Mouse (Mus musculus): Measurements from ENCODE around the gene Ctsf. TPM values are rescaled to one million over a fixed set of nuclear protein-coding genes. Genes with fewer than 3 reads are reported as not detected.
"Not testable (repeated sequence)": the region's sequence is repeated elsewhere in the genome, so short reads cannot be mapped to it uniquely, and the experiment has no call there.

Ctsf gene
- polyA plus RNA-seq, 1 experiment from 2014 or later: 67.5 TPM

DNA sequence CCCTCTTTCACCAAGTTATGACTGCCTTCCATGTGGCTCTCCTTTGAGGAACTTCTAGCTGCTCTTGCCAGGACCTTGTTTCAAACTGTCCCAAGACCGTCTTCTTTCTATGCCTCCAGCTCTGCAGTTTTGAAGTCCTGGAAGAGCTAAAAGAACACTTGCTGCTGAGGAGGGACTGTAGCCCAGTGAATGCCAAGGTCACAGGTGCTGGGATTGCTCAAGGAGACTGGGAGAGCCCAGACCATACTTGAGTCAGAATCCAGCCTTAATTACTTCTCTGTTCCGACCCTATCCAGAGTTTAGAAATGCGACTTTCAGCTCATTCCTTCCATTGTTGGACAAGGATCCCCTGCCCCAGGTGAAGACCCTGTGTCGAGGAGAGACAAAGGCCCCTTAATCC lies 1.0 kb downstream of the Ctsf start:
- 40% methylated on average over 4 of the region's 4 CpGs for whole genome bisulfite sequencing
- no peak for ATAC-seq
- Histone ChIP-seq H3K27me3 (peaks cover 12% of the 10 kb centered on the region; the same call in 1 of the 2 replicates), H3K4me2 (replicated peaks) (peak overlapping the region; percentile 97), H3K9ac (replicated peaks) (peak overlapping the region; percentile 81), H3K36me3 (peaks cover 23% of the 10 kb centered on the region), H3K9me3 (no peaks in the 10 kb centered on the region), H3K27ac (no peak overlapping the region), H3K4me1 (replicated peaks) (peaks cover 17% of the 10 kb centered on the region), H3K4me3 (replicated peaks) (peak overlapping the region; percentile 69)

GRCm38 (mm10) chr19:4859081-4859480 lies 4.2 kb downstream of the Ctsf start:
- WGBS: 83% methylated on average over 6 of the region's 6 CpGs
- no peaks in the 10 kb centered on the region for H3K9me3 ChIP-seq
- H3K27me3 ChIP-seq: peaks cover 8% of the 10 kb centered on the region; the same call in 1 of the 2 replicates
- ATAC-seq: no peak
- no peak overlapping the region for H3K4me2 ChIP-seq (replicated peaks)
- peaks cover 27% of the 10 kb centered on the region for H3K36me3 ChIP-seq
- no peak overlapping the region for H3K9ac ChIP-seq (replicated peaks)
- peaks cover 17% of the 10 kb centered on the region for H3K4me1 ChIP-seq (replicated peaks)
- H3K4me3 ChIP-seq (replicated peaks): no peak overlapping the region
- no peak overlapping the region for H3K27ac ChIP-seq

DNA sequence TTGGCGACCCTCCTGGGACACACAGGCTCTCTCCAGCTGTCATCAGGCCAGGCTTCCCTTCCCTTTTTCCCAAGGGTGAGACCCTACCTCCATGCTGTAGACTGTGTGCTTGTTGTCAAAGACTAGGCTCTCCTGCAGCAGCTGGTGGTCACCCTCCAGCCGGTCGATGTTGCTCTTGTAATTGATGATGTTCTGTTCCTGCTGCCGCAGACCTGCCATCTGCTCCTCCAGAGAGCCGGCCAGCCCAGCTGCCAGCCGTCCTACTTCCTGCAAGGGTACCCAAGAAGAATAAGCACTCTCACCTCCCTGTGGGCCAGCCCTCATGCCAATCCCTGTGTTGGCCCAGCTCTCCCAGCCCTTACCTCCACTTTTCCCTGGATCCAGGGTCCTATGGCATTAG lies 8.1 kb downstream of the Ctsf start:
- no peak for ATAC-seq
- Histone ChIP-seq H3K4me2 (replicated peaks) (no peak overlapping the region), H3K27me3 (peaks cover 15% of the 10 kb centered on the region; the same call in 1 of the 2 replicates), H3K36me3 (peaks cover 24% of the 10 kb centered on the region), H3K27ac (no peak overlapping the region), H3K4me3 (replicated peaks) (no peak overlapping the region), H3K9ac (replicated peaks) (0 out of 2 replicates have a peak overlapping the region, but pooled peaks have one; percentile 10), H3K4me1 (replicated peaks) (no peaks in the 10 kb centered on the region; the same call in 1 of the 2 replicates), H3K9me3 (no peaks in the 10 kb centered on the region)
- WGBS: 82% methylated on average over 6 of the region's 6 CpGs

DNA sequence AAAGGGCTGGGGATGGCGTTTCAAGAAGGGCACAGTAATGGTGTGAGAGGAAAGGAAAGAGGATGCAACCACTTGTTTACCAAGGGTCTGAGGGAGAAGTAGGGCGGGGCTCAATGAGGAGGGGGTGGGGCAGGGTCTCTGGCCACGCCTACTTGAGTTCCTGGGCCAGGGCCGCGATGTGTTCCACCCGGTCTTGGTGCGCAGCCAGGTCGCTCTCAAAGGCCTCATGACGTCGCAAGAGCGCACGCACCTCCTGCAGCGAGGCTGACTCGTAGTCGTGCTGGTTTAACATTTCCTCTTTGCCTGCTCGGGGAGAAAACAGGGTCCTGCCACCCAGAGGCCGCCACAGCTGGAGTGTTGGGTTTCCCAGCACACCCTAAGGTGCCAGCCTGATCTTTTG lies 10.2 kb downstream of the Ctsf start:
- Histone ChIP-seq H3K4me2 (replicated peaks) (peak overlapping the region; percentile 9; the same call in 1 of the 2 replicates), H3K27ac (no peak overlapping the region), H3K36me3 (peaks cover 11% of the 10 kb centered on the region), H3K4me3 (replicated peaks) (no peak overlapping the region), H3K9me3 (no peaks in the 10 kb centered on the region), H3K4me1 (replicated peaks) (no peaks in the 10 kb centered on the region; the same call in 1 of the 2 replicates), H3K9ac (replicated peaks) (no peak overlapping the region; the same call in 1 of the 2 replicates), H3K27me3 (peaks cover 15% of the 10 kb centered on the region; the same call in 1 of the 2 replicates)
- 6% methylated on average over 17 of the region's 17 CpGs for WGBS
- no peak for ATAC-seq

DNA sequence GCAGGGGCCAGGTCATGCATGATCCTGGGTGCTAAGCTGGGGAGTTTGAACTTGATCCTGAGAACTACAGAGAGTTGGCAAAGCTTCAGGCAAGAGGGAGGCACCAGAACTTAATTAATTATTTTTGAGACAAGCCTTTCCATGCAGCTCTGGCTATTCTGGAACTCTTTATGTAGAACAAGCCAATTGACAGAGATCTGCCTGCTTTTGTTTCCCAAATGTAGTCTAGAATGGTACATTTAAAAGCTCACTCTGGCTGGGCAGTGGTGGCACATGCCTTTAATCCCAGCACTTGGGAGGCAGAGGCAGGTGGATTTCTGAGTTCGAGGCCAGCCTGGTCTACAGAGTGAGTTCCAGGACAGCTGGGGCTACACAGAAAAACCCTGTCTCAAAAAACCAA lies 19.7 kb downstream of the Ctsf start:
- not testable (repeated sequence) for ATAC-seq; H3K4me2 ChIP-seq (replicated peaks)
- WGBS: 91% methylated on average over 1 of the region's 1 CpGs

DNA sequence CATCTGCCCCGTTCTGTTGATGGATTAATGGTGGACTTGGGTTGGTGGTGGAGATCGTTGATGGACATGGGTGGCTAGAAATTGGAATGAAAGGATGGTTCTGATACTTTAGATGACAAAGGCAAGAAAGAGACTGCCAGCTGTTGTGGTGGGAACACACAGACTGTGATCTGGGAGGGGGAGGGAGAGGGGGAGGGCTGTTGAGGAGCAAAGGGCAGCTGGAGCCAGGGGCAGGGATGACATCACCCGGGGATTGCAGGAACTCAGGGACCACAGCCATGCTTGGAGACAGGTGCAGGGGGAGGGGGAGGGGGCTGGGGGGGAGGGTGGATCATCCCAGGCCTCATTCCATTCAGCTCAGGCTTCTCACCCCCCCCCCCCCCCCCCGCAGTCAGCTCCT lies 21.3 kb downstream of the Ctsf start:
- no peak overlapping the region for H3K9ac ChIP-seq (replicated peaks)
- H3K4me2 ChIP-seq (replicated peaks): no peak overlapping the region
- WGBS: 66% methylated on average over 3 of the region's 4 CpGs
- H3K9me3 ChIP-seq: no peaks in the 10 kb centered on the region
- H3K27ac ChIP-seq: no peak overlapping the region
- H3K27me3 ChIP-seq: peaks cover 10% of the 10 kb centered on the region; the same call in 1 of the 2 replicates
- no peak for ATAC-seq
- no peaks in the 10 kb centered on the region for H3K36me3 ChIP-seq
- H3K4me3 ChIP-seq (replicated peaks): no peak overlapping the region
- peaks cover 22% of the 10 kb centered on the region for H3K4me1 ChIP-seq (replicated peaks)

More for the DNA sequence above, 19.7 kb downstream of the Ctsf start:
- H3K36me3 ChIP-seq; H3K9me3 ChIP-seq; H3K27ac ChIP-seq; H3K9ac ChIP-seq (replicated peaks); H3K27me3 ChIP-seq; H3K4me3 ChIP-seq (replicated peaks): not testable (repeated sequence)
- peaks cover 14% of the 10 kb centered on the region for H3K4me1 ChIP-seq (replicated peaks)

DNA sequence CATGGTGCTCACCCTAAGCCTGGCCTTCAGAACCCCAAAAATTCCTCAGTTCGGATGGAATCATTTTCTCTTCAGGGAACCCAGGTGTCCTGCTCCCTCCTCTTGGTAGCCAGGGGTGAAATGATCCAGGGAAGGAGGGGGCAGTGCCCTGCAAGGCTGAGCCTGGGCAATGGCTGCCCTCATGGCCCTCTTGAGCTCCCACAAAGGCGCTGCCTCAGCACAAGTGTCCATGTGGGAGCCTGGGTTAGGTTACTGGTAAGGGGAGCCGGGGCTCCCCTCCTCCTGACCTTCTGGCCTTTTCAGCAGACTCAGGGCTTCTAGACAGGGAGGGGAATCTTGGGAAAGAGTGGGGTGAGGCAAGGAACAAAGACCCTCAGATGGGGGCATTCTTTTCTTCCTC lies 21.8 kb downstream of the Ctsf start:
- ATAC-seq: no peak

DNA sequence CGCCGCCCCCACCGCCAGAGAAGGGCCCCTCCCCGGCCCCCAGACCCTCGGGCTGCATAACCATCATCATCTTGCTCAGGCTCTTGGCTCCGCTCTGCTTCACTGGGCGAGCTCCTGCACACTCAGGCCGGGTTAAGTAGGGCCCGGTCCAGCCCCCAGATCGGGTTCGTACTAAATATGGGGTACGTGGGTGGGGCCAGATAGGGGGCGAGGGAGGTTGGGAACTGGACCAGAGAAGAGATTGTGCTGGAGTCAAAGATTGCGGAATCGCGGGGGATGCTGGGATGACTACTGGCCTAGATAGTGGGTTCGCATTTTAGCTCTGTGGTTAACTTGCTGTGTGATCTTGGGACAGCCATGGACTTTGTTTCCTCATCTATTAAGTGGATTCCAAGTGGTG lies 22.9 kb downstream of the Ctsf start, which contains the start of gene Actn3:
Gene Actn3, minus strand, starts transcription at position 125 of the 400 bp plus-strand sequence.
- Histone ChIP-seq H3K9ac (replicated peaks) (peak within 1 kb of the TSS; percentile 83), H3K4me3 (replicated peaks) (peak within 1 kb of the TSS; percentile 65), H3K4me1 (replicated peaks) (peaks cover 22% of the 10 kb centered on the region), H3K36me3 (peaks cover 9% of the 10 kb centered on the region), H3K9me3 (no peaks in the 10 kb centered on the region), H3K27me3 (peaks cover 10% of the 10 kb centered on the region; the same call in 1 of the 2 replicates), H3K4me2 (replicated peaks) (peak within 1 kb of the TSS; percentile 69), H3K27ac (peak within 1 kb of the TSS; percentile 58)
- WGBS: 4% methylated on average over 17 of the region's 17 CpGs
- ATAC-seq: peak; percentile 22; the same call in 1 of the 2 replicates

More for the DNA sequence above, 21.8 kb downstream of the Ctsf start:
- H3K9me3 ChIP-seq: no peaks in the 10 kb centered on the region
- H3K4me3 ChIP-seq (replicated peaks): no peak overlapping the region
- peaks cover 22% of the 10 kb centered on the region for H3K4me1 ChIP-seq (replicated peaks)
- H3K9ac ChIP-seq (replicated peaks): no peak overlapping the region
- 67% methylated on average over 3 of the region's 3 CpGs for WGBS
- H3K4me2 ChIP-seq (replicated peaks): no peak overlapping the region
- no peaks in the 10 kb centered on the region for H3K36me3 ChIP-seq
- H3K27me3 ChIP-seq: peaks cover 10% of the 10 kb centered on the region; the same call in 1 of the 2 replicates
- H3K27ac ChIP-seq: no peak overlapping the region

DNA sequence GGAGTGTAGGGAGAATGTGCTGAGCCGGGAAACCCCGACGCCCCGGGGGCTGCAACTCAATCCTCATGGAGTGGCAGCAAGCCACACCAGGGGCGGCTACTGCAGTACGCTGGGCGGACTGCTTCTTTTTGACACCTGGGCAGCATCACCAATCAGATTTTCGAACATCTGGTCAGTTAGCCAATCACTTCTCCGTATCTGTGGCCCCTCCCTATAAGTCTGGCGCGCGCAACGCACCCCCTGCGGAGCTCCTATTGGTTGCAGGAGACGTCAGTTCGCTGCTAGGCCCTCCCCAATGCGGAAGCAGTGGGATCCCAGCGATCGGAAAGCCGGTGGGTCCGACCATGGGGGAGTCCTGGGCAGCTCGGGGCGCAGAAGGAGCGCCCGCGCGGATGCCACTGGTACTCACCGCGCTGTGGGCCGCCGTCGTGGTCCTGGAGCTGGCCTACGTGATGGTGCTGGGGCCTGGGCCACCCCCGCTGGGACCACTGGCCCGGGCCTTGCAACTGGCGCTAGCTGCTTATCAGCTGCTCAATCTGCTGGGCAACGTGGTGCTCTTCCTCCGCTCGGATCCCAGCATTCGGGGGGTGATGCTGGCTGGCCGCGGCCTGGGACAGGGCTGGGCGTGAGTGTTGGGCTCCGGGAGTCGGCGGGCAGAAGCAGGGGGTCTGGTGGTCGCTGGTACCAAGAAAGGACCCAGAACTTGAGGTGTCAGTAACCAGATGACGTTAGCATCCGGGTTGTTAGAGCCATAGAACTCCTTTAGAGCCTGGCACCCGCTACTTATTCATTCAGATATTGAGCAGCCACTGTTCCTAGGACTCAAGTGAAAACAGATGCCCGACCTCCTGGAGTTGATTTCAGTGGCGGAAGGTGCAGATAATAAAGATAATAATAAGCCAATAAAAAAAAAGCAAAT lies 23.7 kb downstream of the Ctsf start, which contains the start of gene Zdhhc24:
Gene Zdhhc24, plus strand, starts transcription at position 264 of the 919 bp plus-strand sequence.
- Histone ChIP-seq H3K27me3 (peaks cover 10% of the 10 kb centered on the region; the same call in 1 of the 2 replicates), H3K9me3 (no peaks in the 10 kb centered on the region), H3K27ac (peak within 1 kb of the TSS; percentile 58), H3K4me2 (replicated peaks) (peak within 1 kb of the TSS; percentile 69), H3K36me3 (peaks cover 13% of the 10 kb centered on the region), H3K9ac (replicated peaks) (peak within 1 kb of the TSS; percentile 83), H3K4me3 (replicated peaks) (peak within 1 kb of the TSS; percentile 65), H3K4me1 (replicated peaks) (peaks cover 22% of the 10 kb centered on the region)
- 2% methylated on average over 52 of the region's 52 CpGs for WGBS
- peak; percentile 98 for ATAC-seq

GRCm38 (mm10) chr19:4879324-4879703 lies 24.4 kb downstream of the Ctsf start:
- H3K4me1 ChIP-seq (replicated peaks): peaks cover 22% of the 10 kb centered on the region
- H3K4me3 ChIP-seq (replicated peaks): peak overlapping the region; percentile 65
- H3K27ac ChIP-seq: no peak overlapping the region
- 68% methylated on average over 10 of the region's 10 CpGs for WGBS
- H3K4me2 ChIP-seq (replicated peaks): peak overlapping the region; percentile 69
- no peaks in the 10 kb centered on the region for H3K9me3 ChIP-seq
- ATAC-seq: no peak
- peaks cover 19% of the 10 kb centered on the region for H3K36me3 ChIP-seq
- peak overlapping the region; percentile 83 for H3K9ac ChIP-seq (replicated peaks)
- peaks cover 10% of the 10 kb centered on the region; the same call in 1 of the 2 replicates for H3K27me3 ChIP-seq

DNA sequence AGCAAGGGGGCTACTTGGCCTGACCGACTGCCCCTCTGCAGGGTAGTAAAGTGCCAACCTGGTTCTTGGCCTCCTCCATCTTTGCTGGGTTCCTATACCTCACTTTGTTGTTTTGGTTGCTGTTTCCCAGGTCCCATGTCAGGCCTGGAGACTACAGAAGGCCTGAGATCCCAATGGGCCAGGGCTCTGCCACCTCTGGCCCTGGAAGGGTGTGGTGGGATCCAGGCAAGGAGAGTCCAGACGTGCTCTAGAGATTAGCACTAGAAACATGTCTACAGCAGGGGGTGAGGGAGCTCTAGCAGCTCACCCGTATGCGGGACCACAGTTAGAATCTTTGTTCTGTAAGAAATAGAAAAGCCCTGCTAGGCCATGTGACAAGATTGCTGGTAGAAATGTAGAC lies 29.0 kb downstream of the Ctsf start:
- 84% methylated on average over 4 of the region's 4 CpGs for WGBS
- H3K36me3 ChIP-seq: peaks cover 22% of the 10 kb centered on the region
- no peaks in the 10 kb centered on the region for H3K9me3 ChIP-seq
- no peak overlapping the region for H3K9ac ChIP-seq (replicated peaks)
- H3K4me1 ChIP-seq (replicated peaks): peaks cover 17% of the 10 kb centered on the region
- no peak for ATAC-seq
- no peak overlapping the region for H3K27ac ChIP-seq
- no peak overlapping the region for H3K4me2 ChIP-seq (replicated peaks)
- no peaks in the 10 kb centered on the region for H3K27me3 ChIP-seq
- no peak overlapping the region for H3K4me3 ChIP-seq (replicated peaks)

DNA sequence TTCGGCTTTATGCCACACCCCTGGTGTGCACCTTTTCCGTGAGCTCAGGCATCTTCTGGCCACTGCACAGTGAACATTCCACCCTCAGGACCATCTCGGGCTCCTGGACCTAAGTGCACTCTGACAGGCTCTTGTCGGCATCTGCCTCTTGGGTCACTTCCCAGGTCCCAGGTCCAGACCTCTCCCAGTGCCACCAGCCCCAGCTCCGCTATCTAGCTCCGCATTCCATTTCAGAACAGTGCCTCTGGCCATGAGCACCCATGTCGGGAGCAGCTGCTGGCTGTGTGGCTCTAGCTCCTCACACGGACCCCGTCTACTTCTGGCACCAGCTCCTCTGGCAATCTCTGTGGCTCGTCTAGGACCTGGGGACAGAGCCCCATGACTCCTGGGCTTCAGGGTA lies 34.9 kb downstream of the Ctsf start:
- Histone ChIP-seq H3K9me3 (no peaks in the 10 kb centered on the region), H3K27me3 (no peaks in the 10 kb centered on the region), H3K4me1 (replicated peaks) (peaks cover 3% of the 10 kb centered on the region; the same call in 1 of the 2 replicates), H3K4me2 (replicated peaks) (no peak overlapping the region), H3K36me3 (peaks cover 56% of the 10 kb centered on the region), H3K27ac (no peak overlapping the region), H3K9ac (replicated peaks) (no peak overlapping the region), H3K4me3 (replicated peaks) (no peak overlapping the region)
- WGBS: 93% methylated on average over 10 of the region's 10 CpGs
- no peak for ATAC-seq
